Mouse (Mus musculus) embryonic facial prominence, embryonic 14.5 days (tissue): Measurements from ENCODE around the gene Rae1. TPM values are rescaled to one million over a fixed set of nuclear protein-coding genes. Genes with fewer than 3 reads are reported as not detected.

Experiments used
- ATAC-seq: fragments of 200-750 bp; cut with Nextera tagmentation; 2 replicates; pipeline ENCODE4 v1.8.0; 2017; ENCODE audit warnings: low read depth, moderate number of reproducible peaks, moderate TSS enrichment
- DNase-seq: peaks from one replicate; pipeline ENCODE4 v3.0.0-alpha.2; 2015; ENCODE audit warnings: low spot score
- H3K27ac ChIP-seq: fragments of 300-500 bp; sonication (generic); replicated peaks from 2 replicates; pipeline ENCODE4 v1.5.1; 2014; ENCODE audit warnings: low read depth, mild to moderate bottlenecking, low read length, moderate library complexity
- H3K27me3 ChIP-seq: fragments of 300-500 bp; sonication (generic); replicated peaks from 2 replicates; pipeline ENCODE4 v1.6.1; 2014; ENCODE audit warnings: low read length; ENCODE audit not compliant: control insufficient read depth, insufficient read depth
- H3K36me3 ChIP-seq: fragments of 300-500 bp; sonication (generic); 2 replicates; pipeline ENCODE4 v1.6.1; 2014; ENCODE audit warnings: low read length, mixed read lengths; ENCODE audit not compliant: control insufficient read depth, insufficient read depth
- H3K4me1 ChIP-seq: fragments of 300-500 bp; sonication (generic); 2 replicates; pipeline ENCODE4 v1.6.1; 2014; ENCODE audit warnings: antibody characterized with exemption, low read length; ENCODE audit not compliant: control insufficient read depth, insufficient read depth
- H3K4me2 ChIP-seq: fragments of 300-500 bp; sonication (generic); 2 replicates; pipeline ENCODE4 v1.6.1; 2014; ENCODE audit warnings: low read depth, mild to moderate bottlenecking, low read length, moderate library complexity, mixed read lengths
- H3K4me3 ChIP-seq: fragments of 300-500 bp; sonication (generic); 2 replicates; pipeline ENCODE4 v1.5.1; 2014; ENCODE audit warnings: low read depth, mild to moderate bottlenecking, low read length
- H3K9ac ChIP-seq: fragments of 300-500 bp; sonication (generic); 2 replicates; pipeline ENCODE4 v1.6.1; 2014; ENCODE audit warnings: low read depth, mild to moderate bottlenecking, low read length, moderate library complexity, mixed read lengths
- H3K9me3 ChIP-seq: fragments of 300-500 bp; sonication (generic); 2 replicates; pipeline ENCODE4 v1.6.1; 2016; ENCODE audit warnings: low read length; ENCODE audit not compliant: control insufficient read depth
- WGBS: fragments of 180-500 bp; shearing (Covaris S2); extraction: QIAGEN DNeasy Blood & Tissue Kit; methylation state at CpG from one replicate; pipeline ENCODE4 v1.1.7; 2014; 5-methylcytosine and 5-hydroxymethylcytosine counted together
- polyA plus RNA-seq: library from polyadenylated mRNA; unstranded; fragments of >200 nt; fragmentation: Nextera tagmentation; extraction: Ambion mirVana; gene quantifications from 2 replicates; pipeline ENCODE4 v1.2.1, GENCODE M21; 2014

Gene Rae1
- polyA plus RNA-seq, 1 experiment from 2014 or later: 110 TPM

- Histone ChIP-seq H3K27ac (no peak overlapping the region), H3K9ac (no peak overlapping the region), H3K36me3 (peaks cover 48% of the 10 kb centered on the region), H3K4me3 (no peak overlapping the region), H3K27me3 (no peaks in the 10 kb centered on the region), H3K9me3 (no peaks in the 10 kb centered on the region), H3K4me2 (no peak overlapping the region), H3K4me1 (no peaks in the 10 kb centered on the region)
- no peak for DNase-seq
- WGBS: 94% methylated on average over 5 of the region's 5 CpGs
- no peak for ATAC-seq
Observed at GRCm38 (mm10) chr2:173035653-173036052, 35.7 kb downstream of the Rae1 start.

GRCm38 (mm10) chr2:173036055-173036454 is 36.1 kb downstream of the Rae1 start:
- 80% methylated on average over 5 of the region's 5 CpGs for WGBS
- no peak for DNase-seq
- no peak overlapping the region for H3K27ac ChIP-seq
- peaks cover 44% of the 10 kb centered on the region for H3K36me3 ChIP-seq
- H3K27me3 ChIP-seq: no peaks in the 10 kb centered on the region
- no peaks in the 10 kb centered on the region for H3K9me3 ChIP-seq
- H3K4me2 ChIP-seq: no peak overlapping the region
- no peak overlapping the region for H3K9ac ChIP-seq
- ATAC-seq: no peak
- H3K4me1 ChIP-seq: no peaks in the 10 kb centered on the region
- no peak overlapping the region for H3K4me3 ChIP-seq

GRCm38 (mm10) chr2:173036611-173037010 is 36.7 kb downstream of the Rae1 start:
- no peaks in the 10 kb centered on the region for H3K9me3 ChIP-seq
- ATAC-seq (no peak), DNase-seq (no peak)
- no peak overlapping the region for H3K9ac ChIP-seq
- no peak overlapping the region for H3K4me2 ChIP-seq
- 68% methylated on average over 4 of the region's 4 CpGs for WGBS
- peaks cover 40% of the 10 kb centered on the region for H3K36me3 ChIP-seq
- H3K27me3 ChIP-seq: no peaks in the 10 kb centered on the region
- no peak overlapping the region for H3K27ac ChIP-seq
- no peak overlapping the region for H3K4me3 ChIP-seq
- H3K4me1 ChIP-seq: no peaks in the 10 kb centered on the region

- no peaks in the 10 kb centered on the region for H3K27me3 ChIP-seq
- ATAC-seq (no peak), DNase-seq (no peak)
- H3K9me3 ChIP-seq: no peaks in the 10 kb centered on the region
- no peaks in the 10 kb centered on the region for H3K4me1 ChIP-seq
- no peak overlapping the region for H3K9ac ChIP-seq
- no peak overlapping the region for H3K4me3 ChIP-seq
- H3K27ac ChIP-seq: no peak overlapping the region
- no peak overlapping the region for H3K4me2 ChIP-seq
- WGBS: 81% methylated on average over 5 of the region's 5 CpGs
- peaks cover 33% of the 10 kb centered on the region for H3K36me3 ChIP-seq
Observed at GRCm38 (mm10) chr2:173037347-173037746, 37.4 kb downstream of the Rae1 start.

GRCm38 (mm10) chr2:173037827-173038607 is 38.1 kb downstream of the Rae1 start:
- Histone ChIP-seq H3K9ac (no peak overlapping the region), H3K27me3 (no peaks in the 10 kb centered on the region), H3K4me2 (no peak overlapping the region), H3K9me3 (no peaks in the 10 kb centered on the region), H3K4me3 (no peak overlapping the region), H3K4me1 (no peaks in the 10 kb centered on the region), H3K27ac (no peak overlapping the region), H3K36me3 (peaks cover 27% of the 10 kb centered on the region)
- ATAC-seq (no peak), DNase-seq (no peak)
- 68% methylated on average over 7 of the region's 7 CpGs for WGBS

- Histone ChIP-seq H3K9me3 (no peaks in the 10 kb centered on the region), H3K4me1 (no peaks in the 10 kb centered on the region), H3K36me3 (peaks cover 16% of the 10 kb centered on the region), H3K9ac (no peak overlapping the region), H3K27ac (no peak overlapping the region), H3K4me2 (no peak overlapping the region), H3K27me3 (no peaks in the 10 kb centered on the region), H3K4me3 (no peak overlapping the region)
- DNase-seq (no peak), ATAC-seq (no peak)
- WGBS: 90% methylated on average over 4 of the region's 4 CpGs
Observed at GRCm38 (mm10) chr2:173039041-173039440, 39.1 kb downstream of the Rae1 start.

- H3K4me1 ChIP-seq: no peaks in the 10 kb centered on the region
- H3K27ac ChIP-seq: no peak overlapping the region
- no peak for ATAC-seq
- WGBS: 82% methylated on average over 3 of the region's 3 CpGs
- H3K27me3 ChIP-seq: no peaks in the 10 kb centered on the region
- H3K9me3 ChIP-seq: no peaks in the 10 kb centered on the region
- no peak overlapping the region for H3K9ac ChIP-seq
- H3K36me3 ChIP-seq: 0 out of 2 replicates have a peak, but pooled peaks cover under 1% of the 10 kb centered on the region
- H3K4me2 ChIP-seq: no peak overlapping the region
- no peak overlapping the region for H3K4me3 ChIP-seq
- DNase-seq: no peak
Observed at GRCm38 (mm10) chr2:173040803-173041202, 40.9 kb downstream of the Rae1 start.

- WGBS: 51% methylated on average over 5 of the region's 5 CpGs
- H3K4me3 ChIP-seq: no peak overlapping the region
- no peak overlapping the region for H3K27ac ChIP-seq
- H3K9ac ChIP-seq: no peak overlapping the region
- no peak overlapping the region for H3K4me2 ChIP-seq
- no peak for DNase-seq
- no peaks in the 10 kb centered on the region for H3K36me3 ChIP-seq
- H3K27me3 ChIP-seq: no peaks in the 10 kb centered on the region
- no peaks in the 10 kb centered on the region for H3K4me1 ChIP-seq
- no peaks in the 10 kb centered on the region for H3K9me3 ChIP-seq
- no peak for ATAC-seq
Observed at GRCm38 (mm10) chr2:173041242-173041641, 41.3 kb downstream of the Rae1 start.

GRCm38 (mm10) chr2:173041893-173042292 is 42.0 kb downstream of the Rae1 start:
- H3K27ac ChIP-seq: no peak overlapping the region
- no peaks in the 10 kb centered on the region for H3K9me3 ChIP-seq
- no peaks in the 10 kb centered on the region for H3K27me3 ChIP-seq
- no peak overlapping the region for H3K9ac ChIP-seq
- no peaks in the 10 kb centered on the region for H3K36me3 ChIP-seq
- DNase-seq (no peak), ATAC-seq (no peak)
- 82% methylated on average over 1 of the region's 1 CpGs for WGBS
- H3K4me3 ChIP-seq: no peak overlapping the region
- H3K4me1 ChIP-seq: no peaks in the 10 kb centered on the region
- no peak overlapping the region for H3K4me2 ChIP-seq
